Mouse (Mus musculus) ES-E14 (cell line): ENCODE results near the gene Gipc3.

Experiments used
- CHD2 ChIP-seq: IDR thresholded peaks from 2 replicates; pipeline ENCODE4 v1.6.1; 2014; ENCODE audit warnings: mild to moderate bottlenecking, low read depth, low read length, inconsistent platforms
- HCFC1 ChIP-seq: IDR thresholded peaks from 2 replicates; pipeline ENCODE4 v1.6.1; 2012; ENCODE audit warnings: low read length, inconsistent platforms, borderline replicate concordance; ENCODE audit not compliant: insufficient read depth
- ZNF384 ChIP-seq: IDR thresholded peaks from 2 replicates; pipeline ENCODE4 v1.6.1; 2012; ENCODE audit warnings: low read depth, low read length, inconsistent platforms

- TF ChIP-seq CHD2 (no peak), ZNF384 (no peak), HCFC1 (no peak)
Observed at GRCm38 (mm10) chr10:81298369-81299100, 44.5 kb downstream of the Gipc3 start.
